Mouse (Mus musculus) thymus, postnatal 4 days (tissue): ENCODE measurements around the gene Nfib.

Experiments
- DNase-seq: peaks from one replicate; pipeline ENCODE4 v3.0.0; 2021

Nfib gene

GRCm38 (mm10) chr4:82494424-82494823 is 211.1 kb downstream of the Nfib start:
- no peak for DNase-seq

DNA sequence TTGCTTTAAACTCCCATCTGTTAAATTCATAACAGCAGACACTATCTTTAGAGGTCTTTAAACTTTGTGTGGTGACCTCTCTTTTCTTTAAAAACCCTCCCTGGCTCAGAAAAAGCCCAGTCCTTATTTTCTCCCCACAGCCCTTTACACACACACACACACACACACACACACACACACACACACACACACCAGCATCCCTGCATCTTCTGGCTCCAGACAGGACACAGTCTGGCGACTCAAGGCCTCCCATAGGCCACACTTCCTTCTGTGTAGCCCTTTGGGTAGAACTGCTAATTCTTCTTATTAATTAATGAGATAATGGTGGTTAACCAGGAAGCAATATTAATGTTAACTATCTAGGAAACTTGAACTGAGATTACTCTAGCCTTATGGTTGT is 211.7 kb downstream of the Nfib start:
- DNase-seq, result no peak

DNA sequence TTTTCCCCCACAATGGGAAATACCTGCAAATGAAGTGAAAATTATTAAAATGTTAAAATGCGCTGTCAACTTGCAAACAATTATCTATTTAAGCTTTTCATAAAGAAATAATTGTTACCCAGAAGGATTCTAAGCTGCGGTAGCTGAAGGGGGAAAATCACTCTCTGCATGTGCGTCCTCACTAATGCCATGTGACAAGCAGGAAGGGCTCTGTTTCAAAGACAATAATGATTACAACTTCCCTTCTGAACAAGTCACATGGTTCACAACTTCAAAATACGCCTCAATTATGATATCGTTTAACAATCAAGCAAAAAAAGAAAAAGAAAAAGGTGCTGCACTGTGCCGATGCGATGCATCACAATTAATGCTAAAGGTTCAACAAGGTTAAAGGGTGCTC is 212.2 kb downstream of the Nfib start:
- no peak for DNase-seq

DNA sequence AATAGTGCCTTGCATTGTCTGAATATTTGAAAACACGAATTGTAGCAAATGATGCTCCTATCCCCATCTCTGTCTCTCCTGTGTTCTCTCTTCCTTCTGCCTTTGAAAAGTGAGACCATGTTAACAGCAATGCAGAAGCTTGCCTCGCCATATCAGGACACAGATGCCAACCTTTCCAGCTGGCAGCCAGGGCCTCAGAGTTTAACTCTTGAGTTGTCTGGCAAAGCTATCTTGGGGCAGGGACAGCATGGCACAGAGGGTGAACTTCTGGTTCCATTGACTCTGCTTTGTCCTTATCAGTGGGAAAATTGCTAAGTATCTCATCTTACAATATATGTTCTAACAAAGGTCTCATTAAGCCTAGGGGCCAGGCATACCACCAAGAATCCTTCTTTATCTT is 212.8 kb downstream of the Nfib start:
- DNase-seq, result no peak

DNA sequence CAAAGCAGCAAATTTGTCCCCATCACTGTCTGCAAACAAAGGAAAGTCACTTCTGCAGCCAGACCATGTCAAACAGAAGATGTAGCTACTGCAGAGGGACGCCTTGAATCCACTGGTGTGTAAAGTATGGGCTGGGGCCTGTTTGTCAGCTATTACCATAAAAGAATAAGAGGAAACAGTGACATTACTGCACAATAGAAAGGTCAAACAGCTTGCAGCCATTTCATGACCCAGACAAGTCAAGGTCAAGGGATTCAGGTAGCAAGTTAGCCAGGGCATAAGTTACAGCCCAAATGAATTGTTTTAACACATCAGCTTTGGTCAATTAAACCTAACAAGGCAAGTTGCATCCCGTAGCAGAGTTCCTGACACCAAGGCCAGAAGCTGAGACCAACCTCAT is 215.6 kb downstream of the Nfib start:
- no peak for DNase-seq

- DNase-seq, result no peak
Measured at GRCm38 (mm10) chr4:82485910-82486309, 219.6 kb downstream of the Nfib start.

GRCm38 (mm10) chr4:82483871-82484270 is 221.7 kb downstream of the Nfib start:
- no peak for DNase-seq

- DNase-seq, result no peak
Measured at GRCm38 (mm10) chr4:82483298-82483697, 222.3 kb downstream of the Nfib start.

DNA sequence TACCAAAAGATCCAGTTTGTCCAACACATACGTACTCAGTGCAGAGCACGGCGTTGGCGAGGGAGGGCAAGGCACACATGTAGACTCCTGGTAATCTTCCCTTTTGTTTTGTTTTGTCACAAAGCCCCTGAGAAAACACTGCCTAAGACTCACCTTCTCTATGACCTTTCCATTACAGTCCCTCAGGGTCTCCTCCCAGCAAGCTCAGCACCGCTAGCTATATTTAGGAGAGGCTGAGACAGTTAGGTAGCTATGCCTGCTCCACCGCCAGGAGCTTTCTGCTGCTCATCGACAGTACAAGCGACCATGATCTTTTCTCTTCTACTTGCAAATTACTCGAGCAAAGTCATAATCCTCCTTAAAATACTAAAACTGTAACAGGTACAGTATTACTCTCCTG is 224.9 kb downstream of the Nfib start:
- DNase-seq, result no peak

DNA sequence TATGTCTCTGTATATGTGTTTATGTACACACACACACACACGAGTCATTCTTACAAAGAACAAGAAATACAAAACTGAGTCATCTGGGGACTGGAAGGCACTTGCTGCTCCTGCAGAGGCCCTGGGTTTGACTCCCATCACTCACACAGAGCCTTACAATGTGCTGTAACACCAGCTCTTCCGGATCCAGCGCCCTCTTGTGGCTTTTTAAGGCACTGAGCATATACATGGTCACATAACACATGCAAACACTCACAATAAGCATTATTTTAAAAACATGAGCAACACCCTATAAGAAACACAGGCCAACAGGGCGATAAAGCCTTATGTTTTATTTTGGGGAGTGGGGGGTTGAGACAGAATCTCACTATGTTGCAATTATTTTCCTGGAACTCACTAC is 226.2 kb downstream of the Nfib start:
- DNase-seq, result no peak

DNA sequence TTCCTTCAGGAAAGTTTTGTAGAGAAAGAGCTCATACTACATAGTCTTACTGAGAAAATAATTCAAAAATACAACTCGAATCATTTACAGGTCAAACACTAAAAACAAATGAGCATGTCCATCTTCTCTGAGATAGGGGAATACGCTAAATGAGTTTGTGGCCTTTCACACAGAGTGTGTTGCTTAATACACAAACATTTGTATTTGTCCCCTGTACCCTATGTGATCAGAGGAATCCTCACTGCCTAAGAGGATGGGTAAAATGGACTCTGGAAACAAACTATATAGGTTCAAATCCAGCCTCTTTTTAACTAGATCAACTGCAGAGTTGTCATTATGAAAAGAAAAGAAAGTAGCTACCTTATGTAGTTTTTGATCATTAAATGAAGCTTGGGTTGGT is 227.8 kb downstream of the Nfib start:
- no peak for DNase-seq

GRCm38 (mm10) chr4:82476411-82476810 is 229.1 kb downstream of the Nfib start:
- no peak for DNase-seq

- no peak for DNase-seq
Measured at GRCm38 (mm10) chr4:82474334-82474733, 231.2 kb downstream of the Nfib start.

DNA sequence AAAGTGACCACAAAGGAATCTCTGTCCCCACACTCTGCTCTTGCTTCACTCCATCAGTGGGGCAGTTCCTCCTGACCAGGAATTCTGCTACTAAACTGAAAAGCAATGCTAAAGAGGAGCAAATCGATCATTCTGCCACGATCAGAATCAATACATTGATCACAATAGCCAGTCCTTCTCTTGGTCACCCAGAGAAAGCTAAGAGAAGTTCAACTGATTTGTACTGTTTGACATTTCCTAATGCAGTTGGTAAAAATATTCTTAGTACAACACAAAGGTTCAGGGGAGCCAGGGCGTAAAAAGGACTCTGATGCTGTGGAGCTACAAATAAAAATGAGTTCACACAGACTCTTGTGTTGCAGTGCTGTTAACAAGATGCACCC is 234.6 kb downstream of the Nfib start:
- DNase-seq, result no peak

DNA sequence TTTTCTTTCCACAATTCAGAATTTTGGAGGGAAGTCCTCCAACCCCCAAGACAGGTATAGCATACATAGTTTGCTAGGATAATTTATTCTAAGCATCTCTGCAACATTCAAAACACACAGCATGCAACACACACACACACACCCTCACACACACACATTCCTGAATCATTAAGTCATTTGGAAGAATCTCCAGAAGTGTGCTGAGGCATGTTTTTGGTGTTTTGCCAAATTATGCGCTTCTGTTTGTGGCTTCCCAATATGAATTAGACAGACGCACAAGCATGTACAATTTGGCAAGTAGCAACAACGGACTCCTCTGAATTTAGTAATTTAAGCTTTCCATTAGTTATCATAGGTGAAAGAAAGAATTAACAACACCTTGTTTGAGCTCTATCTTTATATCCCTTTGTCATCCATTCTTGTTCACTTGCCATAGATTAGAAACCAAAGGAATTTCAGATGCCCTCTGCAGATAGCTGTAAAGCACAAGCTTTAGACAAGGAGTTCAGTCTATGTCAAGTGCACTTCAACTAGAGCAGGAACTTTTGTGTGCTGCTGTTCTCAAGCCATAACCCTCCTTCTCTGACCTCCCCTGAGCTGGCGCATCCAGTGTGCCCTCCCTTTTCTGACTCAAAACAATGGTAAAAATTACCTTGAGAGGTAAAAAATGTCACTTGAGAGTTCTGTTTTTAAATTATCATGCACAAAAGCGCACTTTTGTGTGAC is 235.2 kb downstream of the Nfib start:
- no peak for DNase-seq

DNA sequence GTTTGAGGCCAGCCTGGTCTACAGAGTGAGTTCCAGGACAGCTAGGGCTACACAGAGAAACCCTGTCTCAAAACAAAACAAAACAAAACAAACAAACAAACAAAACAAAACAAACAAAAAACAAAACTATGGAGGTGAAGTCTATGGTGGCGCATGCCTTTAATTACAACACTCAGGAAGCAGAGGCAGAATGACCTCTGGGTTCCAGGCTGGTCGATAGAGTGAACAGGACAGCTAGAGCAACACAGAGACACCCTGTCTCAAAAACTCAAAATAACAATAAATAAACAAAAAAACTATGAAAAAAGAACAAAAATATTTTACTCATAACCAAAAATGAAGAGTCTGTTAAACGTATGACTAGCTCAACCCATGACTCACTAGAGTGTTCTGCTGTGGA is 236.6 kb downstream of the Nfib start:
- no peak for DNase-seq

DNA sequence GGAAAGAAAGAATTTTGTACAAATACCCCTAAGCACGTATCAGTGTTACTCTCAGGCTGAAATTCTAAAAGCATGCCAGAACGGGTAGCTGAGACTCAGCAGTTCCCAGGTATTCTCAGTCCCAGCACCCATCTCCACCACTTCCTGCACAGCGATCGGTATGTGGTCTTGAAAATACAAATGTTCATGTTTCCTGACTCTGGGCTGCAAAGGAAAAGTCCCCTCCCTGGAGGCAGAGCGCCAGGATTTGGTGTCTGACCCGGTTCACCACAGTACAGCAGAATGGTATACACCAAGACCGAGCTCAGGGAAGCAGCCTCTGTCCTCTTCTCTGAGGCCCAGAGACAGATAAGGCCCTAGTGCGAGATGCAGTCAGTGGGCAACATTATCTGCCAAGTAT is 238.8 kb downstream of the Nfib start:
- no peak for DNase-seq

DNA sequence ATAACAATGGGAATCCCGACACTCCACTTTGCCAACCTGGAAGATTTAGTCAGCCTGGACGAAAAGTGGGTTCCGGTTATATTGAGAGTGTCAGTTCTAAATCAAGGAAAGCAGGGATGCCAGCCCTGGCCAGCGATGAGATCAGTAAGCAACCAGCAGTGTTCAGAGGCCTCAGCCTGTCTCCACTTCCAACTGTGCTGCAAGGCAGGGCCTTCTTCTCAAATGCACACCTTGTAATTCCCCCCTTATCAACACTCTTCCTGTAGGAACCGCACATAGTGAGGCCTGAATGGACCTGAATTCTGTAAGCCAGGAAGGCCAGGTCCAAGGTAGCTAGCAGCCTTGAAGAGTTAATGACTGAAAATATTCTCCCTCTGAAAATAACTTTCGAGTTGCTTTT is 239.4 kb downstream of the Nfib start:
- no peak for DNase-seq

DNA sequence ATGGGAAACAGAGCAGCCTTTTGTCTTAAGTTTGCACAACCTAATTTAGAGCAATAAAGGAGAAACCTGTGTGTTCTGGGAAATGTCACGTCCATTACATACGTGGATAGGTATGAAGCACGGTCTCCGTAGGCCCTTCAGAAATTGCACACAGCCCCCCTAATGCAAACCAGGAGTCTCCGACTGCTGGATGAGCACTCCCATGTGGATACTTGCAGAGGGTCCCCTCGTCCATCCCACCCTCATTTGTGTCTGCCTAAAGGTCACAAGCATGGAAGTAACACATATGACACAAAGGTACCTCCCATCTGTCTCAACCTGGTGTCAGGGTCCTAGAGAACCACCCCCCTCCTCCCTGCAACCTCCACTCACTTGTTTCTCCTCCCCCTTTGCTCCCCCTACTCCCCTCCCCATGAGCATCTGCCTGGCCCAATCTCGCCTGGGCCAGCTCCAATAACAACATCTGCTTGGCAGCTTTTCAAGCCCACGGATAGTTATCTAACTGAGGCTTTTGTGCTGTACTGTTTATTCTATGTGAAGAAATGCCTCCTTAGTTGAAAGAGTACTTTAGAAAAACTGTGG is 241.4 kb downstream of the Nfib start:
- no peak for DNase-seq

GRCm38 (mm10) chr4:82463189-82463715 is 242.3 kb downstream of the Nfib start:
- DNase-seq, result no peak

DNA sequence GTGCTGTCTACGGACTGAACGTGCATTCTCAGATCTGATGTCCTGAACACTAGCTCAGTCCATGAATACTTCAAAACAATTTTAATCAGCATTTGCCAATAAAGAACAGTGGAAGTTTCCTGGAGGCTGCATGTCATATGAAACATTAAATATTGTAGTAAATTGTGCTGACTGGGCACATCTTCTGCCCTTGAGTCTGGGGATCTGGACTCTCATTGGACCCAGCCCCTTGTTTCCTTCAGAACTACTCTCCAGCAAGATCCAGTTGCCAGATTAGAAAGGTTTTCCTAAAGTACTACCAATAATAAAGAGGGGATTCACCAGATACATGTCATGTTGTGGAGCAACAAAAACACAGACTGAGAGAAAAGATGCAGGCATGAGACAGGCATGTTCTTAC is 243.9 kb downstream of the Nfib start:
- no peak for DNase-seq

DNA sequence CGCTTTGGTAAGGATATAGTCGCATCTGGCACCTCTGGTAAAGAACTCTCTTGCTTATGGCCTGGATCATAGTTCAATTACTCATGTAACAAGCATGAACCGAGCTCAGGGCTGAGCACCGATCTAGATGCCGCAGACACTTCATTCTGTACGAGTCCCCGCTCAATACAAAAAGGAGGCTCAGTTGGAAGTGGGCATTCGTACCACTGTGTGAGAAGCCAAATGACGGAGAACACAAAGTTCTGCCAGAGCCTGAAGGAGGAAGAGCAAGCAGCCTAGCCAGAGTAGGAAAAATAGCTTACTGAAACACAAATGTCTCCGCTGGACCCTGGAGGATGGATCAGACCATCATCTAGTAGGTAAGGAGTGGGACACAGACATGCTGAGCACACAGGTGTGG is 246.7 kb downstream of the Nfib start:
- DNase-seq, result no peak

DNA sequence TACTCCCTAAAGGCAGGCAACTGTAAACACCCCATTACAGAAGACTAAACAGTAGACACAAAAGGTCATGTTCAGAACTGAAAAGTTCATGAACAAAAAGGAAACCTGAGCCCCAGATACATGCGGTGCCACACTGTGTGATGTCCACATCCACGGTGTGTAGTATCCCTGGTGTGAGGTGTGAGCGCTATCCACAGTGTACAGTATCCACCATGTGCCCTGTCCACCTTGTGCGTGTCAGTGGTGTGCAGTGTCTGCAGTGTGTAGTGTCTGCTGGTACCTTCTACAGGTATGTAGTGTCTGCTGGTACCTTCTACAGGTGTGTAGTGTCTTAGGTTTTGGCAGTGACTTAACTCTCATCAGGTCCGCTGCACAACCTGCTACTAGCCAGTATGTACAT is 248.6 kb downstream of the Nfib start:
- no peak for DNase-seq

DNA sequence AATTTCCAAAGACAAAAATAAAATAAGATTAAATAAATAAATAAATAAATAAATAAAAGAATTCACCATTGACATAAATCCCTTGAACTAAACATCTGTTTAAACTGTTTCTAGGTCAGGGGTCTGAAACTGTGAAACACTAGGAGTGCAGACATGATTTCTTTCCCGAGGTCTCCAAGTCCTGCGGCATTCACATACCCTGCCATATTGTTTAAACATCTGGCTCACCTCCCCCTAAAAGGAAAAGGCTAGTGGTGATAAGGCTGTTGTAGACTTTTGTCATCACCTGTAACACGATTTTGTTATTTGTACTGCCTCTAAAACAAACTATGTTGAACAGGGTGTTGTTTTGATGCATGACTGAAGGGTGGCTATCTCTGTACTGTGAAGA is 249.2 kb downstream of the Nfib start:
- DNase-seq, result no peak
